Mouse (Mus musculus) gastrocnemius, adult 18-20 months (tissue): ENCODE measurements around the gene Bst2. TPM values are rescaled to one million over a fixed set of nuclear protein-coding genes. Genes with fewer than 3 reads are reported as not detected.
"Not testable (repeated sequence)": the region's sequence is repeated elsewhere in the genome, so short reads cannot be mapped to it uniquely, and the experiment has no call there.

Source experiments
- DNase-seq: peaks from one replicate; pipeline ENCODE4 v3.0.0; 2021; ENCODE audit warnings: low spot score
- total RNA-seq, 2 experiments: library from RNA; stranded (reverse); gene quantifications; 2 replicates each; pipeline ENCODE4 v1.2.3; 2021

Gene Bst2
- total RNA-seq, 2 experiments from 2014 or later: 5.9 to 8.2 TPM

DNA sequence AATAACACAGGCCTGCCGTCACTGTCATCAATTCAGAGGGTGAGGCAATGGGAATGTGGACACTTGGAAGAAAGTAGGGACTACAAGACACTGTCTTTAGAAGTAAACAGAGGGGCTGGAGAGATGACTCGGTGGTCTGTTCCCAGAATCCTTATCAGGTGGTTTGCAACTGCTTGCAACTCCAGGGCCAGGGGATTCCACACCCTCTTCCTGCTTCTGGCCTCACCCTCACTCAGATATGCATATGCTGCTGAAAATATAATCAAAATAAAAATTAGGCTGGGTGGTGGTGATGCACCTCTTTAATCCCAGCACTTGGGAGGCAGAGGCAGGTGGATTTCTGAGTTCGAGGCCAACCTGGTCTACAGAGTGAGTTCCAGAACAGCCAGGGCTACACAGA is 22.8 kb upstream of the Bst2 start:
- DNase-seq: no peak

- DNase-seq: peak; percentile 59
Observed at GRCm38 (mm10) chr8:71558958-71559690, 21.9 kb upstream of the Bst2 start.

- DNase-seq: no peak
Observed at GRCm38 (mm10) chr8:71558071-71558957, 21.1 kb upstream of the Bst2 start, which contains the start of gene Tmem221. Gene Tmem221, minus strand, starts transcription at chr8:71558871.

GRCm38 (mm10) chr8:71554644-71555043 is 17.4 kb upstream of the Bst2 start:
- no peak for DNase-seq

GRCm38 (mm10) chr8:71554001-71554400 is 16.7 kb upstream of the Bst2 start:
- no peak for DNase-seq

- DNase-seq: no peak
Observed at GRCm38 (mm10) chr8:71552770-71553169, 15.5 kb upstream of the Bst2 start.

GRCm38 (mm10) chr8:71550754-71551153 is 13.5 kb upstream of the Bst2 start:
- no peak for DNase-seq

DNA sequence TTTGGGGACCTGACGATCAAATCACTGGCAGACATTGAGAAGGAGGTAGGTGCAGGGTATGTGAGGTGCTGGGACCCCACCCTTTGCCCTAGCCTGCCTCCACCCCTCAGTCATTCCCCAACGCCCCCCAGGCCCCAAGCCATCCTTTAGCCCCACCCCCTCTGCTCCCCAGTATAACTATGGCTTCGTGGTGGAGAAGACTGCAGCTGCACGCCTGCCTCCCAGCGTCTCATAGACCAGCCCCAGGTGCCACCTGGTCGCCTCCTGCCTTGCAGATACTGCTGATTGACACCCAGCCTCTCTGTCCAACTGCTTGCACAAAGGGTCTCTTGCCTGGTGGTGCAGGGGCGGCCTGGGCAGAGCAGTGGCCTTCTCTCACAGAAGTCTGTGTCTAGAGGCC is 10.3 kb upstream of the Bst2 start:
- no peak for DNase-seq

DNA sequence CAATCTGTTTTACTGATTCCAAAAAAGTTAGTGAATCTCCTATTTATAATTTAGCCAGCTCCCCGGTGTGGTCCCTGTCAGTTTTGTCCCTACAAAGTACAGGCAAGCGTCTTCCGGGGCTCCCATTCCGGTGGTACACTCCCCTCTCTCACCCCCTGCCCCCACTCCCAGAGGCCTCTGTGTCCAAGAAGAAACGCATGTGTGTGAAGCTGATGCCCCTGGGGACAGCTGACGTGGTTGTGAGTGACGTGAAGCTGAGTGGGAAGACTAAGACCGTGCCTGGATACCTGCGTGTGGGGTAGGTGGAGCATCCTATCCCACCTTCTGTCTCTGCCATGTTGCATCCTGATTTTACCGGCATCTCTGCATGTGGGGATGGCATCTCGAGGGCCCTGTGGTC is 7.8 kb upstream of the Bst2 start:
- no peak for DNase-seq

DNA sequence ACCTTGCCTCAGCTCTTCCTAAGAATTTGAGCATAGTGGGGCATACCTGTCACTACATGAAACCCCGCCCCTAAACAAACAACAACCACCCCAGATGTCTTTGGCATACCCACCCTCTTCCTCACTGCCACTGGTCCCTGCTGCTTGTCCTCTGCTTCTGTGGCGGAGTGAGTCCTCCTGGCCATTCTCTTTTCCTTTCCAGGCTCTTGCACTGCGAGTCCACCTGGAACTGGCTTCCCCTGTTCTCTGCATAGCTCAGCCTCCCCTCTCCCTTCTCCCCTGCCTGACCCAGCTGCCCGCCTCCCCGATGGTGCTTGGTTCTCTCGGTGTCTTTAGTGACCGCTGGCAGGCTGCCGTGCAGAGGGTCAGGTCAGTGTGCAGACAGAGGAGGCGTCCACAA is 6.5 kb upstream of the Bst2 start:
- DNase-seq: no peak

DNA sequence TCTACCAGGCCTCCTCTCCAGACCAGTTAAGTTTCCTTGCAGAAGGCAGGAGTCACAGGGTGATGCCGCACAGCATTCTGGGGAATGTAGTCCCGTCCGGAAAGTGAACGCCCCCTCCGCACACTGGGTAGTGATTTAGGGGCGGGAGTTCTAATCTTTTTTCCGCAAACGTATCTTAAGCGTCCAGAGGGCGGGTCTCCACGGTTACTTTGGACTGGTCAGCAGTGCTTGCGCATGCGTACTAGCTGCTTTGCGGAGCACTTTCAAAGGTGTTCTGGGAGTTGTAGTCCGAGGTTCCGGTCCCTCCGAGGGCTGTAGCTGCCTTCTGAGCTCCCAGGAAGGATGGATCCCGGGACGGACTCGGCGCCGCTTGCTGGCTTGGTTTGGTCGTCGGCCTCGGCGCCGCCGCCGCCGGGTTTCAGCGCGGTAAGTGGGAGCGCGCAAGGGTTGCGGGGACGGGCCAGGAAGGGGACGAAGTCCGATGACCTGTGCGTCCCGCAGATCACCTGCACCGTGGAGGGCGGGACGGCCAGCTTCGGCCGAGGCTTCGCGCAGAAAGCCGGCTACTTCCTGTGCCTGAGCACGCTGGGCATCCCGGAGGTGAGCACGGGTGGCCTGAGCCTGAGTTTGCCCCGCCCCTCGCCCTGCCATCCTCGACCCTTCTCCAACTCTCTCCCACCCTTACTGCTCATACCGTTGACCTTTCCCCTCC is 5.5 kb upstream of the Bst2 start, which contains the start of gene Mvb12a:
Gene Mvb12a, plus strand, starts transcription at position 291 of the 712 bp plus-strand sequence.
- peak; percentile 99 for DNase-seq

DNA sequence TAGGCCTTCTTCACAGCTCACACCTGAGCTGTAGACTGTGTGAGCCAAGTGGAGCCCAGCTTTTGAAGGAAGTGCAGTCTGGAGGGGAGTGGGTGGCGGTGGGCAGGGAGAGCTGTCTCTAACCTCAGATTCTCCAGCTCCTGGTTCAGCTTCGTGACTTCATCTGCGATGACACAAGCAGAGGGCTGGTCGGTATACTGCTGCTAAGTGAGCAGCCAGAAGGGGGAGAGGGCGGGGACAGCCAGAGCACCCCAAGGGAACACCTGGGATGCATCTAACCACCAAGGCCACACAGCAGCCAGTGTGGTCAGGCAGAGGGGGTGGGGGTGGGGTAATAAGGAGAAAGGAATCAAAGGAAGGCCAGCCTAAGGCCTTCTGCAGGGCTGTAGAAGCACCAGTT is 1.6 kb downstream of the Bst2 start:
- DNase-seq: no peak

GRCm38 (mm10) chr8:71534263-71534810 is 2.9 kb downstream of the Bst2 start:
- DNase-seq: no peak

- DNase-seq: not testable (repeated sequence)
Observed at GRCm38 (mm10) chr8:71530735-71531467, 6.4 kb downstream of the Bst2 start.

GRCm38 (mm10) chr8:71528362-71529073 is 8.7 kb downstream of the Bst2 start:
- DNase-seq: no peak

DNA sequence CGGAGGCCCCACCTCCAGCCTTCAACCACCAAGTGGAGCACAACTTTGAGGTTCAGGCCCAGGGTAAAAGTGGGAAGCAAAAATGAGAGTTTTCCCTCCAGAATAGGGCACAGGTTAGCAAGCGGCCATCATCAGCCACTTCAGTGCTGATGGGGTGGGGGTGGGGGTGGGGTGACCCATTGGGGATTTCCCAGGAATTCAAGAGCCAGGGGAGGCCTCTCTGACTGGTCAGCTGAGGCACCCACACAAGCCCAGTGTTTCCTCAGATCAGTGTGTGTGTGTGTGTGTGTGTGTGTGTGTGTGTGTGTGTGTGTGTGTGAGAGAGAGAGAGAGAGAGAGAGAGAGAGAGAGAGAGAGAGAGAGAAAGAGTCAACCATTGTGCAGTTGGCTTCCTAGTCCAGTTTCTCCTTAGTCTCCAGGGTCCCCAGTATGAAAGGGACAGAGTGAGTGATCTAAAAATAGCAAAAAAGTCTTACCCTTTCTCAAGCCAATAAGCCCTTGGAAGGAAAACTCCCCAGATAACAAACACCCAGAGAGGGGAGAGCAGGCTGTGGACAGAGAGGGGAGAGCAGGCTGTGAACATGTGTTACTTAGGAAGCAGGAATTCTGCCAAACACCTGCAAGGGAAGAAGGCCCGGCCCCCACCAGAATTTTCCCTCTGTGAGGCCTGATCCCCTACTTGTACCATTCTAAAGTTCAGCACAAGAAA is 9.9 kb downstream of the Bst2 start:
- DNase-seq: no peak

DNA sequence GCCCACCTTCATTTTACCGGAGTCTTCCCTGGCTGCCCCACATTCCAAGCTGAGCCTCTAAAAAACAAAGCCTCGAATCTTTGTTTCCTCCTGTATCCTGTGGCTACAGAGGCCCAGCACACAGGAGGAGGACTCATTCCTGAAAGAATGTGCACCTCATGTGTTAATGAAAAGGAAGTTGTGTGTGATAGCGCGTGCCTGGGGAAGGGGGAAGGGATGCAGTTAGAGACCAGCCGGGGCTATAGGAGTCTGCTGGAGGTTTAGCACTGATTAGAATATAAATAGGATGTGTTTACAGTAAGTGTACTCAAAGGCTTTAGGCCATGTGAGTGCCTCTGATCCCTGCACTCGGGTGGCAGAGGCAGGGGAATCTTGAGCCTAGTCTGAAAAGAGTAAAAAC is 11.0 kb downstream of the Bst2 start:
- no peak for DNase-seq

- no peak for DNase-seq
Observed at GRCm38 (mm10) chr8:71525226-71526050, 11.8 kb downstream of the Bst2 start, which contains the start of gene Ccdc194. Gene Ccdc194, minus strand, starts transcription at chr8:71525711.

DNA sequence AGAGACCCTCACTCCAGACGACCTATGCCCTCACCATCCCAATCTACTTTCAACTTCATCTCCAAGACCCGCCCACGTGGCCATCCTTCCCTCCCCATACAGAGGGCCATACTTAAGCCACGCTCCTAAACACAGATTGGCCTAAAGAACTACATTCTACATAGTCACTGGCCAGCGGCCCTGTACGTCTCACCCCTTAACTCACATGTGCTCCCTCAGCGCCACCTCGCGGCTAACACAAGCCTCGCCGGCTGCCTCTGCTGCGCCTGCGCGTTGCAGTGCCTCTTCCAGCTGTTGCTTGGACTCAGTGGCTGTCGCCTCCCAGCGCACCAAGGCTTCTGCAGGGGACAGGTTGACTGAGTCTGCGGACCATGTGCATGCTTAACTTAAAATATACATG is 15.6 kb downstream of the Bst2 start:
- DNase-seq: peak; percentile 97
